Mouse (Mus musculus) ES-Bruce4 (cell line): ENCODE measurements around the gene Cotl1.

ENCODE experiments used
- CTCF ChIP-seq: IDR thresholded peaks from one replicate; pipeline ENCODE4 v1.8.1; 2011; ENCODE audit warnings: low read depth, low read length
- POLR2A ChIP-seq: IDR thresholded peaks from one replicate; pipeline ENCODE4 v1.8.1; 2011; ENCODE audit warnings: low read length; ENCODE audit not compliant: insufficient read depth

- TF ChIP-seq POLR2A (no peak), CTCF (no peak)
These were observed 824 bp downstream of the Cotl1 start for GRCm38 (mm10) chr8:119839419-119840021.
